Mouse (Mus musculus): ENCODE results near the gene Gucy2g.
"Not testable (repeated sequence)": the region's sequence is repeated elsewhere in the genome, so short reads cannot be mapped to it uniquely, and the experiment has no call there.

Gene Gucy2g

GRCm38 (mm10) chr19:55164162-55164561 lies 76.9 kb downstream of the Gucy2g start:
- no peak for DNase-seq (ENCODE audit: low spot score in 2 of 2)

GRCm38 (mm10) chr19:55162271-55162670 lies 78.8 kb downstream of the Gucy2g start:
- no peak for DNase-seq (ENCODE audit: low spot score in 2 of 2)

- DNase-seq (ENCODE audit: low spot score in 2 of 2): no peak
These were observed 81.2 kb downstream of the Gucy2g start for GRCm38 (mm10) chr19:55159826-55160225.

- DNase-seq (ENCODE audit: low spot score in 2 of 2): no peak
These were observed 82.4 kb downstream of the Gucy2g start for GRCm38 (mm10) chr19:55158606-55159005.

- no peak for DNase-seq (ENCODE audit: low spot score in 2 of 2)
These were observed 84.0 kb downstream of the Gucy2g start for GRCm38 (mm10) chr19:55157029-55157428.

GRCm38 (mm10) chr19:55152983-55153382 lies 88.1 kb downstream of the Gucy2g start:
- DNase-seq (ENCODE audit: low spot score in 2 of 2): no peak

GRCm38 (mm10) chr19:55152274-55152673 lies 88.8 kb downstream of the Gucy2g start:
- not testable (repeated sequence) for DNase-seq (ENCODE audit: low spot score in 2 of 2)

- DNase-seq (ENCODE audit: low spot score in 2 of 2): no peak
These were observed 91.4 kb downstream of the Gucy2g start for GRCm38 (mm10) chr19:55149646-55150045.

GRCm38 (mm10) chr19:55148109-55148508 lies 92.9 kb downstream of the Gucy2g start:
- no peak for DNase-seq (ENCODE audit: low spot score in 2 of 2)

Data from spleen, postnatal 14 days (tissue).